Mouse (Mus musculus): Measurements from ENCODE around the gene Camta1. TPM values are rescaled to one million over a fixed set of nuclear protein-coding genes. Genes with fewer than 3 reads are reported as not detected.

Gene Camta1
- polyA plus RNA-seq, 1 experiment from 2014 or later, result 171 TPM

GRCm38 (mm10) chr4:151138135-151138534 is 723.5 kb downstream of the Camta1 start:
- Histone ChIP-seq H3K4me3 (replicated peaks; ENCODE audit: low read length) (no peak overlapping the region), H3K4me1 (replicated peaks; ENCODE audit: control insufficient read depth, insufficient read depth, low read length) (peaks cover 38% of the 10 kb centered on the region), H3K27ac (peak overlapping the region; percentile 97), H3K9ac (peak overlapping the region; percentile 48; the same call in 1 of the 2 replicates), H3K9me3 (ENCODE audit: control insufficient read depth, low read length) (no peaks in the 10 kb centered on the region), H3K4me2 (replicated peaks) (peak overlapping the region; percentile 55), H3K36me3 (replicated peaks; ENCODE audit: control insufficient read depth, insufficient read depth) (no peaks in the 10 kb centered on the region), H3K27me3 (ENCODE audit: control insufficient read depth, insufficient read depth, low read length) (no peaks in the 10 kb centered on the region)
- WGBS, result 21% methylated on average over 9 of the region's 10 CpGs
- DNase-seq (ENCODE audit: low spot score) (no peak), ATAC-seq (ENCODE audit: low FRiP score) (no peak)

DNA sequence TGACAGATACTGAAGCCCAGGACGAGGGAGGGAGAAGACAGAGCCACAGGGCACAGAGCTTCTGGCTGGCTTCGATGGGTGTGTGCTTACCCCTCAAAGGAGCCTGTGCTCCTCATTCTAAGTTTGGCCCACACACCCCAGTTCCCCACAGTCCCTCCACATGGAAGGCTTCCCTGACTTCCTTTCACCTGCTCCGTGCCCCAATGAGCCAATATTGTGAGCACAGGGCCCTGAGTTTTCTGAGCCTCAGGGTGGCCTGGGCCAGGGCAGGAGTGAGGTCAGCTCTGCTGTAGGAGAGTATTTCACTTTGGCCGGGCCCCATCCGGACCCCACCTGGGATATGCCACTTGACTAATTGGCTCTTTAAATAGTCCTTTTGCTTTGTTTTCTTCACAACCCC is 724.0 kb downstream of the Camta1 start:
- peaks cover 38% of the 10 kb centered on the region for H3K4me1 ChIP-seq (replicated peaks; ENCODE audit: control insufficient read depth, insufficient read depth, low read length)
- DNase-seq (ENCODE audit: low spot score) (no peak), ATAC-seq (ENCODE audit: low FRiP score) (no peak)
- peak overlapping the region; percentile 55 for H3K4me2 ChIP-seq (replicated peaks)
- H3K36me3 ChIP-seq (replicated peaks; ENCODE audit: control insufficient read depth, insufficient read depth), result no peaks in the 10 kb centered on the region
- H3K27ac ChIP-seq, result peak overlapping the region; percentile 97
- no peak overlapping the region for H3K9ac ChIP-seq
- H3K9me3 ChIP-seq (ENCODE audit: control insufficient read depth, low read length), result no peaks in the 10 kb centered on the region
- WGBS, result 43% methylated on average over 5 of the region's 5 CpGs
- no peak overlapping the region for H3K4me3 ChIP-seq (replicated peaks; ENCODE audit: low read length)
- H3K27me3 ChIP-seq (ENCODE audit: control insufficient read depth, insufficient read depth, low read length), result no peaks in the 10 kb centered on the region

DNA sequence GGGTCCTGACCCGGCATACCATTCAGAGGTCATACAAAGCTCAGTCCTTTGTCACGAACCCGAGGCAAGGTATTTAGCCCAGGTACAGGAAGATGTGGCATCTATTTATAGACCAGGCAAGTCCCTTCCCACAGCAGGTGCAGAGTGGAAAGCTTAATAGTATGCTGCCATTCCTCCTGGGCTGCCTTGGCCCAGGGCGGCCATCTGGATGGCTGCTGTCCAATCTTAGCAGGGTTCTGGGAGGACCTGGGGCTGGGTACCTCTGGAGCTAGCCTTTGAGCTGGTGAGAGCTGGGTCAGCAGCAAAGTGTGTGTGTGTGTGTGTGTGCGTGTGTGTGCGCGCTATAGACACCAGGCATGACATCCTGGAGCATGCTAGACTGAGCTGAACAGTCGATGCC is 726.2 kb downstream of the Camta1 start:
- no peak overlapping the region for H3K9ac ChIP-seq
- H3K9me3 ChIP-seq (ENCODE audit: control insufficient read depth, low read length), result no peaks in the 10 kb centered on the region
- H3K4me3 ChIP-seq (replicated peaks; ENCODE audit: low read length), result no peak overlapping the region
- 85% methylated on average over 8 of the region's 8 CpGs for WGBS
- peaks cover 42% of the 10 kb centered on the region for H3K4me1 ChIP-seq (replicated peaks; ENCODE audit: control insufficient read depth, insufficient read depth, low read length)
- H3K27me3 ChIP-seq (ENCODE audit: control insufficient read depth, insufficient read depth, low read length), result no peaks in the 10 kb centered on the region
- no peak overlapping the region for H3K4me2 ChIP-seq (replicated peaks)
- ATAC-seq (ENCODE audit: low FRiP score), result no peak
- no peak overlapping the region for H3K27ac ChIP-seq
- H3K36me3 ChIP-seq (replicated peaks; ENCODE audit: control insufficient read depth, insufficient read depth), result no peaks in the 10 kb centered on the region
- no peak for DNase-seq (ENCODE audit: low spot score)

GRCm38 (mm10) chr4:151133760-151134159 is 727.9 kb downstream of the Camta1 start:
- Histone ChIP-seq H3K27me3 (ENCODE audit: control insufficient read depth, insufficient read depth, low read length) (no peaks in the 10 kb centered on the region), H3K9ac (no peak overlapping the region), H3K4me2 (replicated peaks) (no peak overlapping the region), H3K36me3 (replicated peaks; ENCODE audit: control insufficient read depth, insufficient read depth) (no peaks in the 10 kb centered on the region), H3K27ac (no peak overlapping the region), H3K4me3 (replicated peaks; ENCODE audit: low read length) (no peak overlapping the region), H3K4me1 (replicated peaks; ENCODE audit: control insufficient read depth, insufficient read depth, low read length) (peaks cover 38% of the 10 kb centered on the region), H3K9me3 (ENCODE audit: control insufficient read depth, low read length) (no peaks in the 10 kb centered on the region)
- ATAC-seq (ENCODE audit: low FRiP score) (no peak), DNase-seq (ENCODE audit: low spot score) (no peak)
- 72% methylated on average over 4 of the region's 4 CpGs for WGBS

DNA sequence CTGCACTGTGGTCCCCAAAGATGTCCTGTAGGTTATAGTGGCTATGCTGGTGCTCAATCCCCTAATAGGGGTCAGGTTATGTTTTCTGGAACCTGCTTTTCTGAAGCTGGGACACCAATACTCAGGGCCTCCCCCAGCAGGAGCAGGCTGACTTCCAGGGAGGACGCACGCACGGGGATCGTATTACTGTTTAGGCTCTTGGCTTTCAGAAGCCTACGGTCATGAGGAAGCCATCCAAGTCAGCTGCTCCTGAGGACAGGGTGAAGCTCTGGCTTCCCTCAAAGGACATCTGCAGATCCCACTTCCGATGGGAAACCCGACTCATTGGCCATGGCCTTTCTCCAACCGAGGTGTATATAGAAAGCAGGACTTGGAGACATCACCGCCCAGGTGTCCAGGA is 729.2 kb downstream of the Camta1 start:
- Histone ChIP-seq H3K36me3 (replicated peaks; ENCODE audit: control insufficient read depth, insufficient read depth) (no peaks in the 10 kb centered on the region), H3K9me3 (ENCODE audit: control insufficient read depth, low read length) (no peaks in the 10 kb centered on the region), H3K27me3 (ENCODE audit: control insufficient read depth, insufficient read depth, low read length) (no peaks in the 10 kb centered on the region), H3K27ac (no peak overlapping the region), H3K4me1 (replicated peaks; ENCODE audit: control insufficient read depth, insufficient read depth, low read length) (peaks cover 32% of the 10 kb centered on the region), H3K9ac (no peak overlapping the region), H3K4me2 (replicated peaks) (no peak overlapping the region), H3K4me3 (replicated peaks; ENCODE audit: low read length) (no peak overlapping the region)
- ATAC-seq (ENCODE audit: low FRiP score), result no peak
- 88% methylated on average over 9 of the region's 9 CpGs for WGBS
- DNase-seq (ENCODE audit: low spot score), result no peak

GRCm38 (mm10) chr4:151130756-151131490 is 730.8 kb downstream of the Camta1 start:
- H3K4me3 ChIP-seq (replicated peaks; ENCODE audit: low read length), result no peak overlapping the region
- H3K9ac ChIP-seq, result peak overlapping the region; percentile 25; the same call in 1 of the 2 replicates
- H3K27ac ChIP-seq, result peak overlapping the region; percentile 100; the same call in 1 of the 2 replicates
- no peaks in the 10 kb centered on the region for H3K9me3 ChIP-seq (ENCODE audit: control insufficient read depth, low read length)
- 47% methylated on average over 9 of the region's 9 CpGs for WGBS
- peaks cover 45% of the 10 kb centered on the region for H3K4me1 ChIP-seq (replicated peaks; ENCODE audit: control insufficient read depth, insufficient read depth, low read length)
- no peak overlapping the region for H3K4me2 ChIP-seq (replicated peaks)
- ATAC-seq (ENCODE audit: low FRiP score) (no peak), DNase-seq (ENCODE audit: low spot score) (no peak)
- no peaks in the 10 kb centered on the region for H3K27me3 ChIP-seq (ENCODE audit: control insufficient read depth, insufficient read depth, low read length)
- H3K36me3 ChIP-seq (replicated peaks; ENCODE audit: control insufficient read depth, insufficient read depth), result no peaks in the 10 kb centered on the region

GRCm38 (mm10) chr4:151129725-151130557 is 731.7 kb downstream of the Camta1 start:
- no peaks in the 10 kb centered on the region for H3K36me3 ChIP-seq (replicated peaks; ENCODE audit: control insufficient read depth, insufficient read depth)
- H3K4me1 ChIP-seq (replicated peaks; ENCODE audit: control insufficient read depth, insufficient read depth, low read length), result peaks cover 45% of the 10 kb centered on the region
- ATAC-seq (ENCODE audit: low FRiP score), result no peak
- peak overlapping the region; percentile 43 for H3K4me3 ChIP-seq (replicated peaks; ENCODE audit: low read length)
- no peaks in the 10 kb centered on the region for H3K9me3 ChIP-seq (ENCODE audit: control insufficient read depth, low read length)
- 52% methylated on average over 16 of the region's 16 CpGs for WGBS
- peak overlapping the region; percentile 88 for H3K9ac ChIP-seq
- H3K27me3 ChIP-seq (ENCODE audit: control insufficient read depth, insufficient read depth, low read length), result no peaks in the 10 kb centered on the region
- DNase-seq (ENCODE audit: low spot score), result no peak
- peak overlapping the region; percentile 100 for H3K27ac ChIP-seq
- peak overlapping the region; percentile 73 for H3K4me2 ChIP-seq (replicated peaks)

- H3K27ac ChIP-seq, result peak overlapping the region; percentile 100
- H3K27me3 ChIP-seq (ENCODE audit: control insufficient read depth, insufficient read depth, low read length), result no peaks in the 10 kb centered on the region
- peaks cover 45% of the 10 kb centered on the region for H3K4me1 ChIP-seq (replicated peaks; ENCODE audit: control insufficient read depth, insufficient read depth, low read length)
- peak; percentile 96 for DNase-seq (ENCODE audit: low spot score)
- no peaks in the 10 kb centered on the region for H3K9me3 ChIP-seq (ENCODE audit: control insufficient read depth, low read length)
- peak overlapping the region; percentile 88 for H3K9ac ChIP-seq
- 0 out of 2 replicates have a peak, but pooled peaks cover 8% of the 10 kb centered on the region for H3K36me3 ChIP-seq (replicated peaks; ENCODE audit: control insufficient read depth, insufficient read depth)
- H3K4me2 ChIP-seq (replicated peaks), result peak overlapping the region; percentile 73
- ATAC-seq (ENCODE audit: low FRiP score), result peak; percentile 82
- H3K4me3 ChIP-seq (replicated peaks; ENCODE audit: low read length), result peak overlapping the region; percentile 43
- WGBS, result under 1% methylated on average over 69 of the region's 69 CpGs
Observed at GRCm38 (mm10) chr4:151128641-151129541, 732.8 kb downstream of the Camta1 start.
